Mouse (Mus musculus): Measurements from ENCODE around the gene Olfr1441.

DNA sequence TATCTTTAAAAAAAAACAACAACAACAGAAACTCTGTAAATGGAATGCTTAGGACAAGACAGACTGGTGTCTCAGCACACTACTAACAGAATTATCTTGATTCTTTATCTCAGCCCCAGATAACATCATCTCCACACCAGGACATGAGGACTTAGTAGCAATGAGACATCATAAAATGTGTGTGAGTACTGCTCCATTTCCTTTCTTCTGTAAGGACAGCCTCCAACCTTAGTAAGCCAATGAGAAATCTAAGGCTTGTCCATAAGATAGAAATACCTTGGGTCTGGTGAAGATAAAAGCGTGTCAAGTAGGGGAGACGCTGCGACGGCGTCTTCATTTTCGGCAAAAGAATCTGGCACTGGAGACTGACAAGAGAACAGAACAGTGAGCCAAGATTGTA is 10.4 kb downstream of the Olfr1441 start, which contains the start of gene Pfpl:
- no peak for TF ChIP-seq EP300 (IDR thresholded peaks at IDR 0.05; ENCODE audit: insufficient read depth, low read depth, low read length)
- TF ChIP-seq CTCF (IDR thresholded peaks at IDR 0.05) = no peak
- no peak for TF ChIP-seq POLR2A (IDR thresholded peaks at IDR 0.05; ENCODE audit: insufficient read depth, low read depth, low read length)

All from heart, adult 2 months (tissue).